Mouse (Mus musculus) midbrain, embryonic 16.5 days (tissue): ENCODE measurements around the gene Rpn1. TPM values are rescaled to one million over a fixed set of nuclear protein-coding genes. Genes with fewer than 3 reads are reported as not detected.

Source experiments
- ATAC-seq: fragments of 200-750 bp; cut with Nextera tagmentation; 2 replicates; pipeline ENCODE4 v1.8.0; 2017; ENCODE audit warnings: moderate TSS enrichment
- H3K27ac ChIP-seq: fragments of 300-500 bp; sonication (generic); 2 replicates; pipeline ENCODE4 v1.5.1; 2014; ENCODE audit warnings: mild to moderate bottlenecking, low read length, mixed read lengths
- H3K27me3 ChIP-seq: fragments of 300-500 bp; sonication (generic); 2 replicates; pipeline ENCODE4 v1.6.1; 2014; ENCODE audit warnings: low read depth, low read length, mixed read lengths; ENCODE audit not compliant: control insufficient read depth, insufficient read depth
- H3K36me3 ChIP-seq: fragments of 300-500 bp; sonication (generic); 2 replicates; pipeline ENCODE4 v1.6.1; 2014; ENCODE audit warnings: mild to moderate bottlenecking, low read length, moderate library complexity, mixed read lengths; ENCODE audit not compliant: control insufficient read depth, insufficient read depth
- H3K4me1 ChIP-seq: fragments of 300-500 bp; sonication (generic); 2 replicates; pipeline ENCODE4 v1.6.1; 2014; ENCODE audit warnings: mild to moderate bottlenecking, low read length, mixed read lengths; ENCODE audit not compliant: control insufficient read depth, insufficient read depth
- H3K4me2 ChIP-seq: fragments of 300-500 bp; sonication (generic); 2 replicates; pipeline ENCODE4 v1.6.1; 2014; ENCODE audit warnings: mild to moderate bottlenecking, low read length, mixed read lengths
- H3K4me3 ChIP-seq: fragments of 300-500 bp; sonication (generic); 2 replicates; pipeline ENCODE4 v1.5.1; 2014; ENCODE audit warnings: low read depth, mild to moderate bottlenecking, low read length, moderate library complexity, mixed read lengths
- H3K9ac ChIP-seq: fragments of 300-500 bp; sonication (generic); 2 replicates; pipeline ENCODE4 v1.6.1; 2014; ENCODE audit warnings: low read depth, low read length, mixed read lengths
- H3K9me3 ChIP-seq: fragments of 300-500 bp; sonication (generic); replicated peaks from 2 replicates; pipeline ENCODE4 v1.6.1; 2014; ENCODE audit warnings: mild to moderate bottlenecking, low read length, mixed read lengths; ENCODE audit not compliant: control insufficient read depth, poor library complexity, severe bottlenecking
- WGBS: fragments of 180-500 bp; shearing (Covaris S2); extraction: QIAGEN DNeasy Blood & Tissue Kit; methylation state at CpG from one replicate; pipeline ENCODE4 v1.1.7; 2014; 5-methylcytosine and 5-hydroxymethylcytosine counted together
- polyA plus RNA-seq: library from polyadenylated mRNA; unstranded; fragments of >200 nt; fragmentation: Nextera tagmentation; extraction: Ambion mirVana; gene quantifications from 2 replicates; pipeline ENCODE4 v1.2.1, GENCODE M21; 2015

Gene Rpn1
- polyA plus RNA-seq, 1 experiment from 2014 or later: 321 TPM

GRCm38 (mm10) chr6:88047853-88048252 is 36.4 kb upstream of the Rpn1 start:
- no peak for ATAC-seq
- Histone ChIP-seq H3K27me3 (peaks cover 9% of the 10 kb centered on the region; the same call in 1 of the 2 replicates), H3K4me2 (no peak overlapping the region), H3K9me3 (no peaks in the 10 kb centered on the region), H3K27ac (no peak overlapping the region), H3K4me1 (peaks cover 15% of the 10 kb centered on the region), H3K9ac (no peak overlapping the region), H3K4me3 (no peak overlapping the region), H3K36me3 (no peaks in the 10 kb centered on the region)
- WGBS: 72% methylated on average over 5 of the region's 5 CpGs

- Histone ChIP-seq H3K9me3 (no peaks in the 10 kb centered on the region), H3K9ac (no peak overlapping the region), H3K27ac (no peak overlapping the region), H3K27me3 (peaks cover 9% of the 10 kb centered on the region; the same call in 1 of the 2 replicates), H3K4me1 (peaks cover 3% of the 10 kb centered on the region), H3K4me2 (no peak overlapping the region), H3K36me3 (no peaks in the 10 kb centered on the region), H3K4me3 (no peak overlapping the region)
- no peak for ATAC-seq
- WGBS: 75% methylated on average over 6 of the region's 6 CpGs
These were observed 35.3 kb upstream of the Rpn1 start for GRCm38 (mm10) chr6:88049008-88049407.

GRCm38 (mm10) chr6:88051206-88051605 is 33.1 kb upstream of the Rpn1 start:
- H3K27me3 ChIP-seq: peaks cover 9% of the 10 kb centered on the region; the same call in 1 of the 2 replicates
- no peaks in the 10 kb centered on the region for H3K9me3 ChIP-seq
- H3K36me3 ChIP-seq: no peaks in the 10 kb centered on the region
- 89% methylated on average over 5 of the region's 5 CpGs for WGBS
- no peak overlapping the region for H3K9ac ChIP-seq
- no peak overlapping the region for H3K27ac ChIP-seq
- no peak overlapping the region for H3K4me2 ChIP-seq
- no peak overlapping the region for H3K4me3 ChIP-seq
- ATAC-seq: no peak
- H3K4me1 ChIP-seq: no peaks in the 10 kb centered on the region

DNA sequence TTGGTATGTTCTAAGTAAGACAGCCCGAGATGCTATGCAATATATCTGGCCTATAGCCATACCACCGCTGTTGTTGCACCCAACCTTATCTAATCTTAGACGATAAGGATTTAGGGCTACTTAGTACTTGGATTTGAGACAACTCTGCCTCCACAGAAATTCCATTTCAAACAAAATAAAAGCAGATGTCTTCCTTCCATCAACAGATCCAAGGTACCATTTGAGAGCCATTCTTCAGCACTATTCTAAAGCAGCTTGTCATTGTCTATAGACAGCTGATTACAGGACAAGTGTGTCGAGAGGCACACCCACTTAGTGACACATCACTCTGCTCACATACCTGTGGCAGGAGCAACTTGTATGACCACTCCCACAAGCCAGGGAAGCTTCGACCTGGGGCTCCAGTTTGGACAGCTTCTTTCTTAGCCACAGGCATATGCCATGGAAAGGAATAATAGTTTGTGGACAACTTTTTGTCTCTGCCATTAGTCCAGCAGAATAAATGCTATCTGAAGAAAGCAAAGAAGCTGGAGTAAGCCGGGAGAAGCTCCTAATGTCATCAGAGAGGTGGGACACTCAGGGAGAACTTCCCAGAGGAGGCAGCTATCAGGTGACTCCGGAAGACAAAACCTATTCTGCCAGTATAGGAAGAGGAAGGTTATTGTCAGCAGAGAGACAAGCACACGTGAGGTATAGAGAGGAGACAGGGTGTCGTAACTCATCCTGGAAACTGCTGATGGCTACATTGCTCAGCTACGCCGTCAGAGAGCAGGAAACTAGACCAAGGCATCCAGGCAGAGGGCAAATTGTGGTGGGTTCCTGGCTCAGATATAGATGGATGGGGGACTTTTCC is 30.8 kb upstream of the Rpn1 start:
- no peaks in the 10 kb centered on the region for H3K36me3 ChIP-seq
- H3K9me3 ChIP-seq: no peaks in the 10 kb centered on the region
- H3K4me1 ChIP-seq: no peaks in the 10 kb centered on the region
- WGBS: 76% methylated on average over 11 of the region's 11 CpGs
- no peak overlapping the region for H3K4me2 ChIP-seq
- no peak overlapping the region for H3K27ac ChIP-seq
- no peak for ATAC-seq
- no peak overlapping the region for H3K9ac ChIP-seq
- H3K27me3 ChIP-seq: peaks cover 7% of the 10 kb centered on the region; the same call in 1 of the 2 replicates
- H3K4me3 ChIP-seq: no peak overlapping the region

GRCm38 (mm10) chr6:88054081-88054835 is 30.0 kb upstream of the Rpn1 start:
- ATAC-seq: no peak
- Histone ChIP-seq H3K27me3 (peaks cover 3% of the 10 kb centered on the region; the same call in 1 of the 2 replicates), H3K9me3 (no peaks in the 10 kb centered on the region), H3K4me1 (no peaks in the 10 kb centered on the region), H3K4me3 (no peak overlapping the region), H3K9ac (no peak overlapping the region), H3K27ac (no peak overlapping the region), H3K36me3 (no peaks in the 10 kb centered on the region), H3K4me2 (no peak overlapping the region)
- 69% methylated on average over 9 of the region's 9 CpGs for WGBS

GRCm38 (mm10) chr6:88055663-88056062 is 28.6 kb upstream of the Rpn1 start:
- Histone ChIP-seq H3K36me3 (no peaks in the 10 kb centered on the region), H3K4me3 (no peak overlapping the region), H3K27me3 (peaks cover 3% of the 10 kb centered on the region; the same call in 1 of the 2 replicates), H3K4me2 (no peak overlapping the region), H3K9ac (no peak overlapping the region), H3K9me3 (no peaks in the 10 kb centered on the region), H3K4me1 (no peaks in the 10 kb centered on the region), H3K27ac (no peak overlapping the region)
- 68% methylated on average over 5 of the region's 5 CpGs for WGBS
- no peak for ATAC-seq

- no peak overlapping the region for H3K4me2 ChIP-seq
- H3K27ac ChIP-seq: no peak overlapping the region
- H3K9me3 ChIP-seq: no peaks in the 10 kb centered on the region
- no peak overlapping the region for H3K4me3 ChIP-seq
- no peak for ATAC-seq
- WGBS: 90% methylated on average over 5 of the region's 5 CpGs
- H3K36me3 ChIP-seq: no peaks in the 10 kb centered on the region
- no peak overlapping the region for H3K9ac ChIP-seq
- H3K27me3 ChIP-seq: peaks cover 3% of the 10 kb centered on the region; the same call in 1 of the 2 replicates
- no peaks in the 10 kb centered on the region for H3K4me1 ChIP-seq
These were observed 27.4 kb upstream of the Rpn1 start for GRCm38 (mm10) chr6:88056866-88057265.

- ATAC-seq: no peak
- H3K4me1 ChIP-seq: no peaks in the 10 kb centered on the region
- no peaks in the 10 kb centered on the region for H3K27me3 ChIP-seq
- H3K27ac ChIP-seq: no peak overlapping the region
- H3K4me2 ChIP-seq: no peak overlapping the region
- WGBS: 80% methylated on average over 5 of the region's 5 CpGs
- H3K36me3 ChIP-seq: no peaks in the 10 kb centered on the region
- H3K4me3 ChIP-seq: no peak overlapping the region
- no peaks in the 10 kb centered on the region for H3K9me3 ChIP-seq
- H3K9ac ChIP-seq: no peak overlapping the region
These were observed 24.4 kb upstream of the Rpn1 start for GRCm38 (mm10) chr6:88059903-88060302.

DNA sequence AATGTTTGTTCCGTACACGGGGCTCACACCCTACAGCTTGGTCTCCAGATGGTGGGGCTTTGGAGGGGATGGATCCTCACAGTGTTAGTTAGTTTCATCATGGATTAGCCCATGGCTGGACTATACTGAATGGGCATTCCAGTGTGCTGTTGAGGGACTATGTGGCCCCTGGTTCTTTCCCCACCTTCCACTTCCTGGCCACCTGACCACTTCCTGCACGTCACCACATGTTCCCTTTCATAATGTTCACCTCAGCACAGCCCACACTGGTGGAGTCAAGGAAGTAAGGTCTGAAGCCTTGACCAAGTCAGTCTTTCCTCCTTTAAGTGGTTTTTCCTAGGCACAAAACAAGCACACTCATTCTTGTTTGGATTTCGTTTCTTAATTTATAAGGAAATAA is 23.7 kb upstream of the Rpn1 start:
- no peak overlapping the region for H3K9ac ChIP-seq
- WGBS: 90% methylated on average over 4 of the region's 4 CpGs
- no peaks in the 10 kb centered on the region for H3K36me3 ChIP-seq
- no peak overlapping the region for H3K4me2 ChIP-seq
- ATAC-seq: no peak
- no peak overlapping the region for H3K27ac ChIP-seq
- H3K4me1 ChIP-seq: no peaks in the 10 kb centered on the region
- no peak overlapping the region for H3K4me3 ChIP-seq
- no peaks in the 10 kb centered on the region for H3K9me3 ChIP-seq
- H3K27me3 ChIP-seq: no peaks in the 10 kb centered on the region
